Mouse (Mus musculus) thymus, adult 2 months (tissue): Measurements from ENCODE around the gene Ttc1.

Experiments used
- CTCF ChIP-seq: fragments of 200-500 bp; IDR thresholded peaks from 2 replicates; pipeline ENCODE4 v1.5.1; 2012; ENCODE audit warnings: mild to moderate bottlenecking, control low read depth, low read length, moderate library complexity, borderline replicate concordance; ENCODE audit not compliant: control insufficient read depth, poor library complexity, insufficient read depth; ENCODE audit errors: extremely low read depth
- POLR2A ChIP-seq: fragments of 200-500 bp; IDR thresholded peaks from 2 replicates; pipeline ENCODE4 v1.6.1; 2012; ENCODE audit warnings: mild to moderate bottlenecking, low read length, control low read depth, moderate library complexity; ENCODE audit not compliant: control insufficient read depth, poor library complexity, insufficient read depth; ENCODE audit errors: extremely low read depth

DNA sequence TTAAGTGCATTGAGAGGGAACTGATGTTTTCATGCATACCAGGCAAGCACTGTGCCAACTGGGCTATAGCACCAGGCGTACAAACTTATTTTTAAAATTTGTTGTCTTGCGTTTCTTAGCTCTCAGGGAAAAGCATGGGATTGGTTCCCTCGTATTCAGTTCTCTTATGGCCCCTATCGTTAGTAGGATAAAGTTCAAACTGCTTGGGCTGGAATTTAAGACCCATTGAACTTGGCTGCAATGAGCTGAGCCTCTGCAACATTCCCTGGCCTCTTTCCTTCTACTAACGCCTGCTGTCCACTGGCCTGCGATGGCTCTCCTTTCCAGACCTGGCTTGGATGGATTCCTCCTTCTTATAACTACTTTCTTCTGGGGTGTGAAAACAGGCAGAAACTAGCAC, 42.6 kb upstream of the Ttc1 start:
- no peak for TF ChIP-seq CTCF
- TF ChIP-seq POLR2A, result no peak
